Mouse (Mus musculus) kidney, embryonic 16.5 days (tissue): ENCODE results near the gene Higd1b. TPM values are rescaled to one million over a fixed set of nuclear protein-coding genes. Genes with fewer than 3 reads are reported as not detected.

Experiments used
- ATAC-seq: fragments of 200-750 bp; cut with Nextera tagmentation; 2 replicates; pipeline ENCODE4 v1.8.0; 2017; ENCODE audit warnings: moderate TSS enrichment; ENCODE audit not compliant: low FRiP score, low TSS enrichment
- H3K27ac ChIP-seq: fragments of 300-500 bp; sonication (generic); 2 replicates; pipeline ENCODE4 v1.5.1; 2014; ENCODE audit warnings: low read length
- H3K27me3 ChIP-seq: fragments of 300-500 bp; sonication (generic); 2 replicates; pipeline ENCODE4 v1.6.1; 2014; ENCODE audit warnings: low read length, control low read depth, mixed read lengths; ENCODE audit not compliant: insufficient read depth
- H3K36me3 ChIP-seq: fragments of 300-500 bp; sonication (generic); 2 replicates; pipeline ENCODE4 v1.6.1; 2014; ENCODE audit warnings: low read length, control low read depth, mixed read lengths; ENCODE audit not compliant: insufficient read depth
- H3K4me1 ChIP-seq: fragments of 300-500 bp; sonication (generic); 2 replicates; pipeline ENCODE4 v1.6.1; 2014; ENCODE audit warnings: low read length, control low read depth, mixed read lengths; ENCODE audit not compliant: insufficient read depth
- H3K4me2 ChIP-seq: fragments of 300-500 bp; sonication (generic); replicated peaks from 2 replicates; pipeline ENCODE4 v1.6.1; 2014; ENCODE audit warnings: low read depth, low read length
- H3K4me3 ChIP-seq: fragments of 300-500 bp; sonication (generic); 2 replicates; pipeline ENCODE4 v1.5.1; 2014; ENCODE audit warnings: mild to moderate bottlenecking, low read length
- H3K9ac ChIP-seq: fragments of 300-500 bp; sonication (generic); replicated peaks from 2 replicates; pipeline ENCODE4 v1.6.1; 2014; ENCODE audit warnings: low read length
- H3K9me3 ChIP-seq: fragments of 300-500 bp; sonication (generic); 2 replicates; pipeline ENCODE4 v1.6.1; 2016; ENCODE audit warnings: low read length, control low read depth
- WGBS: fragments of 180-500 bp; shearing (Covaris S2); extraction: QIAGEN DNeasy Blood & Tissue Kit; methylation state at CpG from one replicate; pipeline ENCODE4 v1.1.7; 2014; 5-methylcytosine and 5-hydroxymethylcytosine counted together
- polyA plus RNA-seq: library from polyadenylated mRNA; unstranded; fragments of >200 nt; fragmentation: Nextera tagmentation; extraction: Ambion mirVana; gene quantifications from 2 replicates; pipeline ENCODE4 v1.2.1, GENCODE M21; 2015

Higd1b gene
- polyA plus RNA-seq, 1 experiment from 2014 or later = 2.5 TPM

- Histone ChIP-seq H3K9ac (no peak overlapping the region), H3K9me3 (no peaks in the 10 kb centered on the region), H3K36me3 (peaks cover 30% of the 10 kb centered on the region), H3K4me1 (peaks cover 7% of the 10 kb centered on the region), H3K4me3 (no peak overlapping the region), H3K27me3 (no peaks in the 10 kb centered on the region), H3K4me2 (no peak overlapping the region), H3K27ac (no peak overlapping the region; the same call in 1 of the 2 replicates)
- WGBS = 78% methylated on average over 9 of the region's 9 CpGs
- ATAC-seq = no peak
These were observed 497 bp downstream of the Higd1b start for GRCm38 (mm10) chr11:102836146-102836545.

- no peaks in the 10 kb centered on the region for H3K9me3 ChIP-seq
- H3K9ac ChIP-seq = no peak overlapping the region
- peaks cover 41% of the 10 kb centered on the region for H3K36me3 ChIP-seq
- H3K27me3 ChIP-seq = no peaks in the 10 kb centered on the region
- H3K4me2 ChIP-seq = no peak overlapping the region
- no peak for ATAC-seq
- H3K4me3 ChIP-seq = no peak overlapping the region
- WGBS = 95% methylated on average over 1 of the region's 1 CpGs
- H3K27ac ChIP-seq = no peak overlapping the region
- H3K4me1 ChIP-seq = peaks cover 7% of the 10 kb centered on the region
These were observed 1.7 kb downstream of the Higd1b start for GRCm38 (mm10) chr11:102837385-102837784.

- Histone ChIP-seq H3K9ac (no peak overlapping the region), H3K4me1 (peaks cover under 1% of the 10 kb centered on the region), H3K27ac (no peak overlapping the region), H3K4me2 (no peak overlapping the region), H3K27me3 (no peaks in the 10 kb centered on the region), H3K9me3 (no peaks in the 10 kb centered on the region), H3K4me3 (no peak overlapping the region), H3K36me3 (peaks cover 49% of the 10 kb centered on the region)
- 100% methylated on average over 2 of the region's 2 CpGs for WGBS
- no peak for ATAC-seq
These were observed 2.5 kb downstream of the Higd1b start for GRCm38 (mm10) chr11:102838126-102838525.

GRCm38 (mm10) chr11:102838616-102839150, 3.0 kb downstream of the Higd1b start:
- WGBS = 88% methylated on average over 9 of the region's 9 CpGs
- no peak overlapping the region for H3K9ac ChIP-seq
- H3K4me3 ChIP-seq = no peak overlapping the region
- H3K4me2 ChIP-seq = no peak overlapping the region
- no peaks in the 10 kb centered on the region for H3K4me1 ChIP-seq
- no peak for ATAC-seq
- no peaks in the 10 kb centered on the region for H3K9me3 ChIP-seq
- no peaks in the 10 kb centered on the region for H3K27me3 ChIP-seq
- peaks cover 54% of the 10 kb centered on the region for H3K36me3 ChIP-seq
- 0 out of 2 replicates have a peak overlapping the region, but pooled peaks have one; percentile 5 for H3K27ac ChIP-seq

GRCm38 (mm10) chr11:102845926-102846325, 10.3 kb downstream of the Higd1b start:
- no peak overlapping the region for H3K9ac ChIP-seq
- no peak for ATAC-seq
- no peak overlapping the region for H3K4me3 ChIP-seq
- H3K36me3 ChIP-seq = peaks cover 87% of the 10 kb centered on the region
- no peak overlapping the region for H3K27ac ChIP-seq
- no peaks in the 10 kb centered on the region for H3K9me3 ChIP-seq
- WGBS = 58% methylated on average over 10 of the region's 10 CpGs
- no peak overlapping the region for H3K4me2 ChIP-seq
- H3K4me1 ChIP-seq = no peaks in the 10 kb centered on the region
- H3K27me3 ChIP-seq = no peaks in the 10 kb centered on the region

GRCm38 (mm10) chr11:102851883-102852282, 16.2 kb downstream of the Higd1b start:
- WGBS = 56% methylated on average over 5 of the region's 5 CpGs
- H3K27me3 ChIP-seq = no peaks in the 10 kb centered on the region
- H3K4me1 ChIP-seq = no peaks in the 10 kb centered on the region
- H3K4me3 ChIP-seq = no peak overlapping the region
- no peak overlapping the region for H3K4me2 ChIP-seq
- no peak overlapping the region for H3K27ac ChIP-seq
- no peaks in the 10 kb centered on the region for H3K9me3 ChIP-seq
- peak; percentile 77 for ATAC-seq
- no peak overlapping the region for H3K9ac ChIP-seq
- H3K36me3 ChIP-seq = peaks cover 67% of the 10 kb centered on the region

GRCm38 (mm10) chr11:102853760-102854159, 18.1 kb downstream of the Higd1b start:
- no peak overlapping the region for H3K9ac ChIP-seq
- H3K36me3 ChIP-seq = peaks cover 61% of the 10 kb centered on the region
- H3K4me3 ChIP-seq = no peak overlapping the region
- H3K27ac ChIP-seq = no peak overlapping the region
- ATAC-seq = no peak
- H3K27me3 ChIP-seq = no peaks in the 10 kb centered on the region
- H3K4me1 ChIP-seq = no peaks in the 10 kb centered on the region
- H3K4me2 ChIP-seq = no peak overlapping the region
- H3K9me3 ChIP-seq = no peaks in the 10 kb centered on the region

GRCm38 (mm10) chr11:102855941-102856340, 20.3 kb downstream of the Higd1b start:
- Histone ChIP-seq H3K27me3 (no peaks in the 10 kb centered on the region), H3K9ac (no peak overlapping the region), H3K4me1 (no peaks in the 10 kb centered on the region), H3K9me3 (no peaks in the 10 kb centered on the region), H3K4me3 (no peak overlapping the region), H3K36me3 (peaks cover 67% of the 10 kb centered on the region), H3K27ac (no peak overlapping the region), H3K4me2 (no peak overlapping the region)
- ATAC-seq = no peak
- WGBS = 84% methylated on average over 6 of the region's 6 CpGs

GRCm38 (mm10) chr11:102858951-102859350, 23.3 kb downstream of the Higd1b start:
- Histone ChIP-seq H3K9ac (no peak overlapping the region), H3K4me2 (no peak overlapping the region), H3K9me3 (no peaks in the 10 kb centered on the region), H3K27ac (no peak overlapping the region), H3K27me3 (no peaks in the 10 kb centered on the region), H3K4me3 (no peak overlapping the region), H3K36me3 (peaks cover 73% of the 10 kb centered on the region), H3K4me1 (no peaks in the 10 kb centered on the region)
- WGBS = 77% methylated on average over 11 of the region's 11 CpGs
- ATAC-seq = no peak

- H3K27me3 ChIP-seq = no peaks in the 10 kb centered on the region
- H3K4me1 ChIP-seq = no peaks in the 10 kb centered on the region
- 90% methylated on average over 8 of the region's 8 CpGs for WGBS
- H3K4me3 ChIP-seq = no peak overlapping the region
- no peaks in the 10 kb centered on the region for H3K9me3 ChIP-seq
- H3K9ac ChIP-seq = no peak overlapping the region
- H3K36me3 ChIP-seq = peaks cover 65% of the 10 kb centered on the region
- no peak for ATAC-seq
- H3K27ac ChIP-seq = no peak overlapping the region
- H3K4me2 ChIP-seq = no peak overlapping the region
These were observed 24.3 kb downstream of the Higd1b start for GRCm38 (mm10) chr11:102859933-102860332.
